Mouse (Mus musculus) mature B cell (primary cell): ENCODE data around the gene 4930467E23Rik.
"Not testable (repeated sequence)": the region's sequence is repeated elsewhere in the genome, so short reads cannot be mapped to it uniquely, and the experiment has no call there.

Experiments
- in situ Hi-C: fragments of 300-500 bp; cut with MboI; formaldehyde crosslinking; loops from 2 replicates; pipeline ENCODE4 v1.14.3; 2019

The 4930467E23Rik gene

GRCm38 (mm10) chr8:19781328-19782114 is 52.1 kb downstream of the 4930467E23Rik start:
- in situ Hi-C loops, result not testable (repeated sequence)

GRCm38 (mm10) chr8:19782736-19783135 is 53.4 kb downstream of the 4930467E23Rik start:
- in situ Hi-C loops, result not testable (repeated sequence)

- in situ Hi-C loops, result not testable (repeated sequence)
These were observed 54.5 kb downstream of the 4930467E23Rik start for GRCm38 (mm10) chr8:19783860-19784259.

GRCm38 (mm10) chr8:19784554-19785364 is 55.4 kb downstream of the 4930467E23Rik start:
- in situ Hi-C loops, result not testable (repeated sequence)

GRCm38 (mm10) chr8:19792696-19793095 is 63.3 kb downstream of the 4930467E23Rik start:
- in situ Hi-C loops, result not testable (repeated sequence)
